Mouse (Mus musculus): ENCODE data around the gene Dip2c. TPM values are rescaled to one million over a fixed set of nuclear protein-coding genes. Genes with fewer than 3 reads are reported as not detected.

Dip2c gene
- polyA plus RNA-seq, 1 experiment from 2014 or later, result 7.1 TPM

DNA sequence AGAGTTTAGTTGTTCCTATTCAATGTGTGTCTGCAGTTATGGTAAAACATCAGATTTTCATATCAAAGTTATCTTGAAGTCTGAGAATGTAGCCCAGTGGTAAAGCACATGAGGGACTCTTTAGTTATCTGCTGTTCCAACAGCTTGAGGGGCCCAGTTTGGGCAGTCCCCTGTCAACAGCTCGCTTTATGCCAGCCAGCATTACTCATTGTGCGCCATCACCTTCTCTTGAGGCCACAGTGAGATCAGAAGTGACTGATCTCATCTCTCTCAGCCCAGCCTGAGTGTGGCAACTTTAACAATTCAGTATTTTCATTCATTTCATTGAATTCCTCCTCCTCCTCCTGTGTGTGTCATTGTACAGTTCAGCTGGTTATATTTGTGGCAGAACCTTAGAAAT, 359.6 kb downstream of the Dip2c start:
- no peak overlapping the region for H3K27ac ChIP-seq (ENCODE audit: low read depth, low read length)
- 88% methylated on average over 2 of the region's 2 CpGs for WGBS
- no peaks in the 10 kb centered on the region for H3K36me3 ChIP-seq (ENCODE audit: control insufficient read depth, insufficient read depth, low read length)
- no peak for ATAC-seq (ENCODE audit: low FRiP score)
- H3K4me2 ChIP-seq, result no peak overlapping the region
- no peaks in the 10 kb centered on the region for H3K27me3 ChIP-seq (ENCODE audit: control insufficient read depth, insufficient read depth, low read length)
- H3K4me3 ChIP-seq (ENCODE audit: low read depth, low read length), result no peak overlapping the region
- no peaks in the 10 kb centered on the region for H3K4me1 ChIP-seq (ENCODE audit: control insufficient read depth, insufficient read depth, low read length)
- no peak overlapping the region for H3K9ac ChIP-seq (ENCODE audit: low read length)
- DNase-seq (ENCODE audit: low spot score, missing footprints), result no peak
- no peaks in the 10 kb centered on the region for H3K9me3 ChIP-seq (ENCODE audit: control insufficient read depth, low read length)

DNA sequence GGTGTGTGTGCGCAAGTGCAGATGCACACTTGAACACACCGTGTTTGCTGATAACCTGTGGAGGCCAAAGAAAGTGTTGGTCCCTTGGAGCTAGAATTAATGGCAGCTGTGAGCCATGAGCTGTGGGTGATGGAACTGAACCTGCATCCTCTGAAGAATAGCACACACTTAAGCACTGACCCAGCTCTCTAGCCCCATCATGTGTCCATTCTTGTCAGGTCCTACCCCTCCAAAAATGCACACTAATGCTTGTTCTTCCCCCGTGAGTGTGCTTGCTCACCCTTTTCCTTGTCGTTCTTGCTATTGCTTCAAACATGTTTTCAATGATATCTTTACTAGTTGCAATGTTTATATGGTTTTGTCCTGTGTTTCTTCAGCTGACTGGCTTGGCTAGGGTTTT, 360.2 kb downstream of the Dip2c start:
- peak; percentile 87 for DNase-seq (ENCODE audit: low spot score, missing footprints)
- Histone ChIP-seq H3K9me3 (ENCODE audit: control insufficient read depth, low read length) (no peaks in the 10 kb centered on the region), H3K36me3 (ENCODE audit: control insufficient read depth, insufficient read depth, low read length) (no peaks in the 10 kb centered on the region), H3K4me2 (no peak overlapping the region), H3K27me3 (ENCODE audit: control insufficient read depth, insufficient read depth, low read length) (no peaks in the 10 kb centered on the region), H3K4me1 (ENCODE audit: control insufficient read depth, insufficient read depth, low read length) (no peaks in the 10 kb centered on the region), H3K27ac (ENCODE audit: low read depth, low read length) (no peak overlapping the region), H3K9ac (ENCODE audit: low read length) (no peak overlapping the region), H3K4me3 (ENCODE audit: low read depth, low read length) (no peak overlapping the region)
- 60% methylated on average over 4 of the region's 4 CpGs for WGBS
- peak; percentile 73; the same call in 1 of the 2 replicates for ATAC-seq (ENCODE audit: low FRiP score)

DNA sequence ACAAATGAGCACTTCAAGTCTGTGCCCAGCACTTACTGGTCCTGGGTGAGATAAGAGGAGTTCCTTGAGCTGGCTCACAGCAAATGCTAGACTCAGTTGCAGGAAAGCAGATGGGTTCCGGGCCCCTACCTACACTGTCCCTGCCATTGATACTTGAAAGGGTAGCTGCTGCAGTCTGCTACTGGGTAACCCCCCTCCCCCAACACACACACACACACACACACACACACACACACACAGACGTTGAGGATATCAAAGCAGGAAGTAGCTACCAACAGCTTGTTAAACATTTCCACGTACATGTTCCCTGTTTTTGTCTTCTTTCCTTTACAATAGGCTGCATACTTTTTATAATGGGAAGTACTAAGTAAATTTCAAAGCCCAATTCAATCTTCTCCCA, 361.6 kb downstream of the Dip2c start:
- Histone ChIP-seq H3K9me3 (ENCODE audit: control insufficient read depth, low read length) (no peaks in the 10 kb centered on the region), H3K27ac (ENCODE audit: low read depth, low read length) (no peak overlapping the region), H3K4me3 (ENCODE audit: low read depth, low read length) (no peak overlapping the region), H3K4me1 (ENCODE audit: control insufficient read depth, insufficient read depth, low read length) (no peaks in the 10 kb centered on the region), H3K4me2 (no peak overlapping the region), H3K27me3 (ENCODE audit: control insufficient read depth, insufficient read depth, low read length) (no peaks in the 10 kb centered on the region), H3K36me3 (ENCODE audit: control insufficient read depth, insufficient read depth, low read length) (no peaks in the 10 kb centered on the region), H3K9ac (ENCODE audit: low read length) (no peak overlapping the region)
- WGBS, result 81% methylated on average over 3 of the region's 3 CpGs
- ATAC-seq (ENCODE audit: low FRiP score) (no peak), DNase-seq (ENCODE audit: low spot score, missing footprints) (no peak)

DNA sequence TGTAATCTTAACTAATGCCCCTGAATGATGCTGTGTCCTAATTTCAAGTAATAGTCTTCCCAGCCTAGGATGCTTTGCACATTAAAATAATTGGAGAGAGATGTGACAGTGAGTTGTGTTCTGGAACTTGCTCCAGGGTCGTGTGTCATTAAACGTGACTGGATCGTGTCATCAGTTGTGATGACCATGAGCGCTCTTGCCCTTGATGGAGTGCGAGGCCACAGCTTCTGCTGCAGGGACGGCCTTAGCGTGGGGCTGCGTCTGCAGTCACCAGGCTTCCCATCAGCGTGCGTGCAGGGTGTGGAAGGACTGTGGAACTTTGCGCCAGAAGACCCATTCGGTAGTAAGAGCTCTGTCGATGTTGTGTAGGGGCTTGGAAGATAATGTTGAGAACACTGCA, 372.4 kb downstream of the Dip2c start:
- ATAC-seq (ENCODE audit: low FRiP score), result no peak
- Histone ChIP-seq H3K36me3 (ENCODE audit: control insufficient read depth, insufficient read depth, low read length) (no peaks in the 10 kb centered on the region), H3K27me3 (ENCODE audit: control insufficient read depth, insufficient read depth, low read length) (no peaks in the 10 kb centered on the region)

DNA sequence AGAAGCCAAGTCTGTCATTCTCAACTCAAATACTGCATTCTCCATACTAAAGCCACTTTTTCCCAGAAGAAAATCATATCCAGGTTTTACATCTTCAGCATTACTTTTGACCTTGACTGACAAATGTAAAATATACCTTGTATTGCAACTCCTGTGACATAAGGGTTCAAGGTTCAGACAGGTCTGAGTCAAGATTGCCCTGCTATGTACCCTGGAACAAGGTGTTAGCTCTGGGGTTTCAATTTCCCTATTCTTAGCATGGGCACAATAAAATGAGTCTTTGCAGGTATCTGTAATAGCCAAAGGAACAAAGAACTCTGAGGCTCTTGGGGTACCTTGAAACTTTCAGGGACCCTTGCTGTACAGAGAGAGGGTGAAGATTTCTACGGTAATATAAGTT, 373.6 kb downstream of the Dip2c start:
- H3K4me3 ChIP-seq (ENCODE audit: low read depth, low read length), result no peak overlapping the region
- no peaks in the 10 kb centered on the region for H3K36me3 ChIP-seq (ENCODE audit: control insufficient read depth, insufficient read depth, low read length)
- H3K9me3 ChIP-seq (ENCODE audit: control insufficient read depth, low read length), result no peaks in the 10 kb centered on the region
- WGBS, result 92% methylated on average over 1 of the region's 1 CpGs
- H3K27ac ChIP-seq (ENCODE audit: low read depth, low read length), result no peak overlapping the region
- ATAC-seq (ENCODE audit: low FRiP score), result no peak
- no peak overlapping the region for H3K4me2 ChIP-seq
- no peaks in the 10 kb centered on the region for H3K27me3 ChIP-seq (ENCODE audit: control insufficient read depth, insufficient read depth, low read length)
- DNase-seq (ENCODE audit: low spot score, missing footprints), result no peak
- no peak overlapping the region for H3K9ac ChIP-seq (ENCODE audit: low read length)
- no peaks in the 10 kb centered on the region for H3K4me1 ChIP-seq (ENCODE audit: control insufficient read depth, insufficient read depth, low read length)

More for the DNA sequence above, 372.4 kb downstream of the Dip2c start:
- Histone ChIP-seq H3K27ac (ENCODE audit: low read depth, low read length) (no peak overlapping the region), H3K9me3 (ENCODE audit: control insufficient read depth, low read length) (no peaks in the 10 kb centered on the region), H3K9ac (ENCODE audit: low read length) (no peak overlapping the region), H3K4me1 (ENCODE audit: control insufficient read depth, insufficient read depth, low read length) (no peaks in the 10 kb centered on the region), H3K4me2 (no peak overlapping the region), H3K4me3 (ENCODE audit: low read depth, low read length) (no peak overlapping the region)
- DNase-seq (ENCODE audit: low spot score, missing footprints), result no peak
- 94% methylated on average over 13 of the region's 13 CpGs for WGBS

DNA sequence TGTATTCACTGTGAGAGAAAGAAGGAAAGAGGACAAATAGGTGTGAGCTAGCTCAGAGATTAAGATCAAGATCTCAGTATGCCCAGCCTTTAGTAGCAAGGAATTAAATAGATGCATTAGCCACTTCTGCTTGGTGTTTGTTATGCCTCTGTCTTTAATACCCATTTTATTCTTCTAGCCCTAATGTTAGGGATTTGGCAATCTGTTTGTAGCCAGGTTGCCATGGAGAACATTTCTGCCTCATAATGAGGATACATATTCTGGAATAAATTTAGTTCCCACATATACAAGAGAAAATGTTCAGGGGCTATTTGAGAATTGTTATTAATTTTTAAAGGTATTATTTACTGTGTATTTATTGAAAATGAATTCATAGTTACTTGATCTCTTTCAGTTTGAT, 374.3 kb downstream of the Dip2c start:
- Histone ChIP-seq H3K27ac (ENCODE audit: low read depth, low read length) (no peak overlapping the region), H3K4me3 (ENCODE audit: low read depth, low read length) (no peak overlapping the region), H3K36me3 (ENCODE audit: control insufficient read depth, insufficient read depth, low read length) (no peaks in the 10 kb centered on the region), H3K9ac (ENCODE audit: low read length) (no peak overlapping the region), H3K9me3 (ENCODE audit: control insufficient read depth, low read length) (no peaks in the 10 kb centered on the region), H3K4me1 (ENCODE audit: control insufficient read depth, insufficient read depth, low read length) (no peaks in the 10 kb centered on the region), H3K4me2 (no peak overlapping the region), H3K27me3 (ENCODE audit: control insufficient read depth, insufficient read depth, low read length) (no peaks in the 10 kb centered on the region)
- ATAC-seq (ENCODE audit: low FRiP score), result no peak
- no peak for DNase-seq (ENCODE audit: low spot score, missing footprints)

DNA sequence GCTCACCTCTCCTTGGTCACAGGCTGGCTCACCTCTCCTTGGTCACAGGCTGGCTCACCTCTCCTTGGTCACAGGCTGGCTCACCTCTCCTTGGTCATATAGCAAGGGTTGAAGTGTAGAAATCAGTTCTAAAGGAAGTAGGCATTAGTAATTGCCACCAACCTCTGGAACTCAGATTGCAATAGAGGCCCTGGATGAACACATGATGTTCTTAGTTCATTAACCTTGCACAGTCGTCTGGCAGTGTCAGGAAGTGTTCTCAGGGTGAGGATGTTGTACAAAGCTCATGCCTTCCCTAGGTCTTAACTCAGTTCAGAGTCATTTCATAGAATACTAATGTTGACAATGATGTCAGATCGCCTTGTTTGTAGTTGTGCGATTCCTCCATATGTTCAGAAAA, 376.7 kb downstream of the Dip2c start:
- H3K27me3 ChIP-seq (ENCODE audit: control insufficient read depth, insufficient read depth, low read length), result no peaks in the 10 kb centered on the region
- H3K4me1 ChIP-seq (ENCODE audit: control insufficient read depth, insufficient read depth, low read length), result no peaks in the 10 kb centered on the region
- 87% methylated on average over 3 of the region's 3 CpGs for WGBS
- no peaks in the 10 kb centered on the region for H3K9me3 ChIP-seq (ENCODE audit: control insufficient read depth, low read length)
- no peak for ATAC-seq (ENCODE audit: low FRiP score)
- H3K36me3 ChIP-seq (ENCODE audit: control insufficient read depth, insufficient read depth, low read length), result no peaks in the 10 kb centered on the region; the same call in 1 of the 2 replicates
- H3K4me3 ChIP-seq (ENCODE audit: low read depth, low read length), result no peak overlapping the region
- no peak overlapping the region for H3K4me2 ChIP-seq
- no peak overlapping the region for H3K9ac ChIP-seq (ENCODE audit: low read length)
- no peak overlapping the region for H3K27ac ChIP-seq (ENCODE audit: low read depth, low read length)
- DNase-seq (ENCODE audit: low spot score, missing footprints), result no peak

DNA sequence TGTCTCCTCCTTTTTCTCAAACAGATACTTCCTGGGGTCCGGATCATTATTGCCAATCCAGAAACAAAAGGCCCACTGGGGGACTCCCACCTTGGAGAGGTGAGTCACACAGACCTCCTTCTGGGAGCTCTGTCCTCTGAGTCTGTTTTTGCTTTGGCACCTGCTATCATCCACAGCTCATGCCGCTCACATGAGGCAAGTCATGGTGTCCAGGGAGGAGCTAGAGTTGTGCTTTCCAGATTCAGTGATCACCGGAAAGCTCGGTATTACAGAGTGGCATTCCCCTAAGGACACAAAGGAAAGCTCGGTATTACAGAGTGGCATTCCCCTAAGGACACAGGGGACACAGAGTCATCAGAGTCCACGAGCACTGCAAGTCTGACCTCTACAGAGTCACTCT, 380.3 kb downstream of the Dip2c start:
- Histone ChIP-seq H3K4me1 (ENCODE audit: control insufficient read depth, insufficient read depth, low read length) (no peaks in the 10 kb centered on the region), H3K27me3 (ENCODE audit: control insufficient read depth, insufficient read depth, low read length) (no peaks in the 10 kb centered on the region), H3K27ac (ENCODE audit: low read depth, low read length) (no peak overlapping the region), H3K9ac (ENCODE audit: low read length) (no peak overlapping the region), H3K9me3 (ENCODE audit: control insufficient read depth, low read length) (no peaks in the 10 kb centered on the region), H3K4me3 (ENCODE audit: low read depth, low read length) (no peak overlapping the region), H3K4me2 (no peak overlapping the region), H3K36me3 (ENCODE audit: control insufficient read depth, insufficient read depth, low read length) (peaks cover 3% of the 10 kb centered on the region; the same call in 1 of the 2 replicates)
- DNase-seq (ENCODE audit: low spot score, missing footprints) (no peak), ATAC-seq (ENCODE audit: low FRiP score) (no peak)
- 90% methylated on average over 6 of the region's 6 CpGs for WGBS

DNA sequence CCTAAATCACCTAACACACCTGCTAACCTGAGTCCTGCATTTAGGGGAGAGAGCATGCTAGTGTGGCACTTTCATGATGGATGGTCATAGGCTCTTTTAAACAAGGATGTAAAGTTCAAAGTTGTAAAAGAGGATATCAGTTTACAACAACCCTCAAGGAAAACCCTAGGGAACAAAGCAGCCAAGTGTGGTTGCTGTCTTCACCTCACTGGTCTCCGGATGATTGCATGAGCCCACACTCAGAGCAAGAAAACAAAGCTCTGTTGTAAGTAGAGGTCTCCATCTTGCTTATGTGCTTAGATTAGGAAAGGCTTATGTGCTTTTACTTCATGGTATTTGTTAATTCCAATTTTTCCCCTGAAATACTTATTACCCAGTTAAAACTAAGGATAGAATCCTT, 384.4 kb downstream of the Dip2c start:
- H3K36me3 ChIP-seq (ENCODE audit: control insufficient read depth, insufficient read depth, low read length), result peaks cover 6% of the 10 kb centered on the region; the same call in 1 of the 2 replicates

DNA sequence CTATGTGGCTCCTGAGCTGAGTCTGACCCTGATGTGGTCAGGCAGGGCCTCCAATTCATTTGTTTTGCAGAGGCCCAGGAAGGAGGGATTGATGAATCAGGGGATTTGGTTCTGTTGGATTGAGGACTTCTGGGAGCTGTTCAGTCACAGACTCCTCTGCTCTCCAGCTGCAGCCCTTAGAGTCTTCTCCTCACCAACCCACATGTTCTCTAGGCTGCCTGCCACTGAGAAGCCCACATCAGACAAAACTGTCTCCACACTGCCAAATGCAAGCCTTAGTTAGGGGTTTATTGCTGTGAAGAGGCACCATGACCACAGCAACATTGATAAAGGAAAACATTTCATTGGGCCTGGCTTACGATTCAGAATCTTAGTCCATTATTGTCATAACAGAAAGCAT, 387.3 kb downstream of the Dip2c start:
- ATAC-seq (ENCODE audit: low FRiP score) (no peak), DNase-seq (ENCODE audit: low spot score, missing footprints) (peak; percentile 19)
- H3K4me2 ChIP-seq, result no peak overlapping the region
- WGBS, result 100% methylated on average over 1 of the region's 1 CpGs
- peaks cover 6% of the 10 kb centered on the region; the same call in 1 of the 2 replicates for H3K36me3 ChIP-seq (ENCODE audit: control insufficient read depth, insufficient read depth, low read length)
- no peaks in the 10 kb centered on the region for H3K4me1 ChIP-seq (ENCODE audit: control insufficient read depth, insufficient read depth, low read length)
- no peak overlapping the region for H3K9ac ChIP-seq (ENCODE audit: low read length)
- no peak overlapping the region for H3K4me3 ChIP-seq (ENCODE audit: low read depth, low read length)
- no peaks in the 10 kb centered on the region for H3K9me3 ChIP-seq (ENCODE audit: control insufficient read depth, low read length)
- H3K27me3 ChIP-seq (ENCODE audit: control insufficient read depth, insufficient read depth, low read length), result no peaks in the 10 kb centered on the region
- H3K27ac ChIP-seq (ENCODE audit: low read depth, low read length), result no peak overlapping the region

More for the DNA sequence above, 384.4 kb downstream of the Dip2c start:
- DNase-seq (ENCODE audit: low spot score, missing footprints) (peak; percentile 57), ATAC-seq (ENCODE audit: low FRiP score) (no peak)
- WGBS, result 93% methylated on average over 1 of the region's 1 CpGs
- H3K27ac ChIP-seq (ENCODE audit: low read depth, low read length), result no peak overlapping the region
- H3K4me2 ChIP-seq, result no peak overlapping the region
- H3K4me3 ChIP-seq (ENCODE audit: low read depth, low read length), result no peak overlapping the region
- H3K9ac ChIP-seq (ENCODE audit: low read length), result no peak overlapping the region
- no peaks in the 10 kb centered on the region for H3K4me1 ChIP-seq (ENCODE audit: control insufficient read depth, insufficient read depth, low read length)
- H3K27me3 ChIP-seq (ENCODE audit: control insufficient read depth, insufficient read depth, low read length), result no peaks in the 10 kb centered on the region
- H3K9me3 ChIP-seq (ENCODE audit: control insufficient read depth, low read length), result no peaks in the 10 kb centered on the region

Data from midbrain, embryonic 11.5 days (tissue).